Mouse (Mus musculus) mesoderm, embryonic 11.5 days (tissue): ENCODE measurements around the gene Gm49325.

Experiments
- DNase-seq: peaks from one replicate; pipeline ENCODE4 v3.0.0-alpha.2; 2012; ENCODE audit warnings: low read depth, low spot score

The Gm49325 gene

DNA sequence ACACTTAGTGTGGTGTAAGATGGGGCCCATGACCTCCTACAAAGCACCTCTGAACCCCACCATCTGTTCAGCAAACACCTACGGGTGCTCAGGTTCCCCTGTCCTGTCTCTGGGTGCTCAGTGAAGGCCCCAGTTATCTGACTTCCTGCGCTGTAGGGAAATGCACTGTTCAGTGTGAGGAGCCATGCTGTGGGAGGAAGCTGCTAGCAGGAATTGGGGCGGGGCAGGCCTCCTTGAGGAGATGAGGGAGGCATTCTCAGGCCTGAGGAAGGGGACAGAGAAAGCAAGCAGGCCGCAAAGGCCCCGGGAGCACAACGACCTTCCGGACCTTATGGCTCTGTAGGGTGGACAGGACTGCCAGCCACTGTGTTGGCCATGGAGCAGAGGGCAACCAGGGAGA is 16.9 kb upstream of the Gm49325 start:
- no peak for DNase-seq

DNA sequence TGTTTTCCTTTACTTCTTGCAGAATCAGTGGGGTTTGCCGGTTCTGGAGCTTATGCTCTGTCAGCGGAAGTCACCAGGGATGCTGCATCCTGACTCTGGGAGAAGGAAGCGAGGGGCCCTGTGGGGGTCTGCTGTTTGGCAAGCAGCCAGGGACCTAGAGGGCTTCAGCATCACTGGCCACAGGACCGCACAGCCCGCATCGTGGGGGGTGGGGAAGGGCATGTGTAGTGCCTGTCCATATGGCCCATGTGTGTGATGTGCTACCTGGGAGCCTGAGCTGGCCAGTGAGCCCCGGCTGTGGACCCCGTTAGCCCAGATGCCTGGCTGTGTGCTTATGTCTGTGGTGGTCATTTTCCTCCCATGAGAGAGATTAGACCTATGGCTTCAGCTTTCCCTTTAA is 16.2 kb upstream of the Gm49325 start:
- no peak for DNase-seq

DNA sequence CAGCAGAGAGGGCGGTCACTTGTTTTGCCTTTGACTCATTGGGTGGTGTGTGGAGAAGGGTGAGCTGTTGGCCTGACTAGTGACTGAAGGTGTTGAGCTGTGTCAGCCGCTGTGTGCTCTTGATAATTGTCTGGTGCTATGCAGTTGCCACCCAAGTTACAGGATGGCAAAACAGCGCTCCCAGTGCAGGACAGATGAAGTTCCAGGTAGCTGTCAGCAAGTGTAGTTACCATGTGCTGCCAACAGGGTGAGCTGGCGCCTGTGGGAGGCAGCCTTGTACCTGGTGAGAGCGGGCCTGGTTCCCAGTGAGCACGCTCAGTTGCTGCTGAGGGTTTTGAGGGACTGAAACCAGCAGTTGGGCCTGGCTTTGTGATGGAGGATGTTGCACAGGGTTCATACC is 15.2 kb upstream of the Gm49325 start:
- peak; percentile 66 for DNase-seq

DNA sequence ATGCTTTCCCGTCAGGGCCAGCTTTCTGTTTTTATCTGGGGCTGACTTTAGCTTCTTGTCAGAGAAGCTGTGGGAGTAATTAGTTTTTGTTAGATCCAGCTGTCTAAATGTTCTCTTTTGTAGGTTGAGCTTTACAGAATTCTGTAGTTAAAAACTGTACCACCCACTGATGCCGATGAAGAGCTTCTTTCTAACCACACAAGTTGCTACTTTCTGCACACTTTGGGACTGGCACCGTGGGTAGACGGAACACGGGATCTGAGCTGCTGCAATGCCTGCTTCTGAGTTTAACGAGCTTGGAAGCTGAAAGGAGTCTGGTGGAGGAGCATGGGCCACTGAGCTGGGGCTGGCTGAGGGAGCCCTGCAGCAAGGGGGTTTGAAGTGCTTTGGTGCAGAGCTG is 14.5 kb upstream of the Gm49325 start:
- no peak for DNase-seq

DNA sequence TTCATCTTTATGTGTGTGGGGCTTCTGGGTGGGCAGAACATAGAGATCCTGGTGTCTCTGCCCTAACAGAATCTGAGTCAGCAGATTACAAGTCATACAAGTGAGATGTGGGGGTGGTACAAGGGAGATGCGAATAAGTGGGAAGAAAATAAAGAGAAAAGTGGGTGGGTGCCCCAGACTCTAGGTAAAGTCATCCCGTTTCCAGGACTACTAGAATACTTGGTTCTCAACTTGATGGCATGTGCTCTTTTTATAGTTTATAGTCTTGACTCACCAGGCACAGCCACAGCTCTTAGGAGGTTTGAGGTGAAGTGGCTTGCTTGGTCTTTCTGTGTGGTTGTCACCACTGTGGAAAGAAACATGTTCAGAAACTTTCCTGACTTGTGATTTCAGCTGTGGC is 9.9 kb upstream of the Gm49325 start:
- DNase-seq, result no peak

DNA sequence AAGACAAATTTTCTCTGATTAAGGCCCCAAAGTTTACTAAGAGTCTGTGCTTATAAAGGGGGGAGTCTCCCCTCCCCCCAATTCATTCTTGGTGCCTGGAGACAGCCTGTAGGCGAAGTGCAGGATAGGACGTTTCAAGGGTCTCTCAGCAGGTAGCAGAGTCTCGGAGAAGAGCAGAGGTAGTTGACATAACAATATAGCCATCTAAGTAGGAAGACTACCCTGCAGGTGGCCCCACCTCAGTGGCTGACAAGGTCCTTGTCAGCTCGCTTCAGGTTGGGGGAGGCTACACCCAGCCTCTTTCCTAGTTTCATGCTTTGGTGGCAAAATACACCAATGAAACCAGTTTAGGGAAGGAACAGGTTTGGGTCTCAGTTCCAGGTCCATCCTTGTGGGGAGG is 3.0 kb upstream of the Gm49325 start:
- no peak for DNase-seq

DNA sequence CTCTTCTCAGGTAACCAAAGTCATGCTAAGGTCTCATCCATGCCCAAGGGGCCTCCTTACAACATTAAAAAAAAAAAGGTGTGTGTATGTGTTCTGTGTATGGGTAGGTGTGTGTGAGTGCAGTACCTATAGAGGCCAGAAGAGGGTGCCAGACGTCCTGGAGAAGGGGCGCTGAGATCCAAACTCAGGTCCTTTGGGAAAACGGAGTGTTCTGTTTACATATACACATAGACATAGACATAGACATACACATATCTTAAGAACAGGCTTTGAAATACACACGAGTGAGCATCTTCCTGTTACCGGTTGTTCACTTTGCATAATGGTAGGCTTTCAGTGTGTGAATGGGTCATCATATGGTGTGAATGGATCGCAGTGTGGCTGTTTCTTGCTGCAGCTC is 1.9 kb upstream of the Gm49325 start:
- no peak for DNase-seq

DNA sequence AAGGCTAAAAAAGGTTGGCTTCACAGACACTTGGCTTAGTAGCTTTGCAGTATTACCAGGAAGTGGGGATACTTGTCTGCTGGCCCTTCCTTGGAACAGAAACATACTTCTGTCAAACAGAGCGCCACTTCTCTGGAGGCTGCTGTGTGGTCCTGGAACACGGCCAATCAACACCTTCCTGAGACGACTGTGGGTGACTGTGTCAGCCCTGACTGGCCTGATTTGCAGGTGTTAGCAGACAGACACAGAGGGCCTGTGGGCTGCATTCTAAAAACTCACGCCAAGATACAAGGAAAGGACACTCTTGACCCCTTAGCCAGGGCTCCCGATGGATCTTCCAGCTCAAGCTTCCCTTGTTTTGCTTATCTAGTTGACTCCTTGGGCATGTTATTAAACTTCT is 1.0 kb upstream of the Gm49325 start:
- DNase-seq, result no peak

DNA sequence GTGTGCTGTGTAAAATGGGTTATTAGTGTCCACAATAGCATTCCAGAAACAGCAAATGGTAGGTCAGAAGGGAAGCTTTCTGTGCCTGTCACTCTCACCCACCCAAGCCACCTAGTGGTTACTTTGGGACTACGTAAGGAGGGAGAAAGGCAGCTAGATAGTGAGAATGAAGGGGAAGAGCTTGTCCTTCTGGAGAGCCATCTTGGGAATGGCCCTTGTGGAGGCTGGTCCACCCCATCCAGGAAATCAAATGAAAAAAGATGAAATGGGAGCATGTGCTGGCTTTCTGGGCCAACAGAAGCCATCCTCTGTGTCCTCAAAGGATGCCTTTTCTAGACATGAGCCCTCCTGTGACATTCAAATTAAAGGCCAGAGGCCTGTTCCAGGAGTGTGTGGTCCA is 629 bp upstream of the Gm49325 start:
- peak; percentile 58 for DNase-seq

DNA sequence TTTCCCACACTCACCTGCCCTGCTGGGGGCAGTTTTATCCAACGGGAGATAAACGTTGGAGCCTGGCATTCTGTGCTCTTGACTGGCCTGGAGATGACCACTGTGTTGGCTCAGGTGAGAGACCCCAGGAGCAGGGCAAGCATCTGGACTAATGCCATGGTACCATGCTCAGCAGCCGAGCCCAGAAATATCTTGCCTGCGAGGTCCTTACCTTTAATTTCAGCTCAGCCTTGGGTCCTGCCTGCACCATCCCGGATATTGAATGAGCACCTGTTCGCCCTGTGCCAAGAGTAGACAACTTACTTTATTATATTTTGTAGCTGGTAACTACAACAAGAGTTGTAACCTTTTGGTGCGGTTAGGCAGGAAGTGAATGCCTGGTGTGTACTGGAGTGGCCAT is 858 bp downstream of the Gm49325 start:
- DNase-seq, result no peak

DNA sequence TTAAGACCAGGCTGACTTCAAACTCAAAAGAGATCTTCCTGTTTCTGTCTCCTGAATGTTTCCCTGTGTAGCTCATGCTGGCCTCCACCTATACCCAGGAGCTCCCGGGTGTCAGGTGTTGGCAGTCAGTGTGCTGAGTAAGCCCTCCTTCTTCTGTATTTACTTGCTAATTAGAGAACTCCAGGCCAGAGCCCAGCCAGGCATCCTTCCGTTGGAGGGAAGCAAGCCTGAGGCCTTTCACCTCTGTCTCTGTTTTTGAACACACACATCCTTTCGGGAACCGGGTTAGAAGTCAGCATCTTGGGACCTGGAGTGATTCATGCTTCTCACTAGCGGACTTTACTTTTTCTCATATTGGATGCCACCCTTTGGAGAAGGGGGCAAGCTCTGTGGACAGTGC is 1.4 kb downstream of the Gm49325 start:
- no peak for DNase-seq

DNA sequence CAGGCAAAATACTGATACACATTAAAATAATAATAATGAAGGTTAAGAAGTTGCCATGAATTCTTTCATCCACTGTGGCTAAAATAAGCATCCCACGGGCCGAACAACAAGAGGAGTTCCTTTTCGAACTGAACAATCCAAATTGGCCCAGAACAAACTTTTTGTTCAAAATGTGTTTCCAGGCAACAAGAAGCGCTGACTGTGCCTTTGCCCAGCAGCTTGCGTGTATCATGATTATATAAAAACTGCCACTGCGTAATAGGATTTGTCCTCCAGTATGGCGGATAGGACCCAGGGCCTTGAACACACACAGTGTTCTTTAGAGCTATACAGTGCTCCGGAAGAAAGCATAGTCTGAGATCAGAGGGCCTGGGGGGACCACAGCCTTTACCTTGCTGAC is 2.6 kb downstream of the Gm49325 start:
- no peak for DNase-seq

DNA sequence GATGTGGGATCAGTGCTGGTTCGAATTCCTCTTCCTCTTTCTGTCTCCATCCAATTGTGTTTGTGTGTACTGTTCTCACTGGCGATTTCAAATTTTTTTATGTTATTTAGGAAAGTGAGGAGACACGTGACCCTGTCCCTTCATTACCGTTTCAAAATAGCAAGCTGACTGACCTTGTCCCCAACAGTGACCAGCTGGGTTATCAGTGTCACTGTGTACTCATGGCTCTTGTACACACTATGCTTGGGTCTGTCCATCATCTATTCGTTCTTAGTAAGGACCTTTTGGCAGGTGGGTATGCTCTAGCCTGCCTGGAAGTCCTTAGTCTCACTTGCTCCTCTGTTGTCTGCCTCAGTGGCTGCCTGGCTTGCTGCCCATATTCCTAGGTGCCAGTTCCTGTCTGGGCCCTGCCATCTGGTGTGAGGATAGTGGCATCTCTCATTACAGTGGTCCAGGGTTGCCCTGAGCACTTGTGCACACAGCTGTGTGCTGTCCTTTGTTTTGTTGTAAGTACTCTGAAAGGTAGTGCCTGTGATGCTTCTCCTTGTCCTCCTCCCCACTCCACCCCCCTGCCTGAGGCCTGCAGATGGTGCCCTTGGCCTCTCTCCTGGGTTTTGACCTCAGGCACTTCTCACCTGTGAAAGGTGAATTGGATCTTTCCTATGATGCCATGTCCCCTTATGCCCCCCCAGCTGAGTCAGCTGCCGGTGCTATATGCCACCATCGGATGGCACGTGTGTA is 4.4 kb downstream of the Gm49325 start:
- DNase-seq, result no peak

DNA sequence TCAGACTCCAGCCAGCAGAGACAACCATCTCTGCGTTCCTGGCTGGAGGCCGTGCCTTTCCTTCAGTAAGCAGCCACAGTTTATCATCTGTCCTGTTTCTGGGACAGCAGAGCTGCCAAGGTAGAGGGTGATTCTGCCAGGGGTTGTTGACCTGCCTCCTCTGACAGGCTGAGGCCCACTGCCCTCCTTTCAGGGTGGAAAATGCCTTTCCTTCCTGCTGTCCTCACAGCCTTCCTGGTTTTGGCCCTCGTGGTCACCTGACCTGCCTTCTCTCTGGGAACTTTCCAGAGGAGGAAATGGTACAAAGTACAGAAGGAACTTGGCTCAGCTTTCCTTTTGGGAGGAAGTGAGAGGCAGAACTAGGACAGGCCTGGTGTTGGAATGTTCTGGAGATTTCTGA is 7.4 kb downstream of the Gm49325 start:
- no peak for DNase-seq

DNA sequence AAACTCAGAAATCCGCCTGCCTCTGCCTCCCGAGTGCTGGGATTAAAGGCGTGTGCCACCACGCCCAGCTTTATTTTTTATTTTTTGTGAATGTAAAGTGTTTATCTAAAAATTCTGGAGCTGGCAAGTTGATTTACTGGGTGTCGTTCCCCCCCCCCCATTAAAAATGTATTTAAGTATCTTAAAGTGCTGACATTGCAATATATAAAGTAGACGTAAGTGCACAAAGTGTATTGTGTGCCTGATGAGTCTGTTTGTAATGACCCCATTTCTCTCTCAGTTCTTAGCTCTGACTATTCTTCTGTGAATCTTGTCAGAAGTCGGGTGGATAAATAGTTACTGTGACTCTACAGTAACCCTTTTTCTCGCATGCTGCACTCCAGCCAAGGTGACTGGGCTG is 9.7 kb downstream of the Gm49325 start:
- DNase-seq, result no peak

DNA sequence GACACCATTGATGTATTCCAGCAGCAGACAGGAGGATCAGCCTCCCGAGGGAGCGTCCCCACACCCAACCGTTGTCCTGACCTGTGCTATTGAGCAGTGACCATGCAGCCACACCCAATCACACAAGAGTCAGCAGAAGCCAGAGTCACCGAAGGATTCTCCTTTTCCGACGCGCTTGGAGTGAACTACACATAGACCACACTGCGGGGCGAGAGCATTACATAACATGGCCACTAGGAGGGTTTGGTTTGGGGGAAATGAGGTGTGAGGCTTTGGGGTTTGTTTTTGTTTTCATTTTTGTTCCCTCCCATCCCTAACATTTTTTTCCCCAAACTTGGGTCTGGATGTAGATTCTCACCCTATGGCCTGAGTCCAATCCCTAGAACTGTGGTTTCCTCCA is 10.2 kb downstream of the Gm49325 start:
- DNase-seq, result no peak

DNA sequence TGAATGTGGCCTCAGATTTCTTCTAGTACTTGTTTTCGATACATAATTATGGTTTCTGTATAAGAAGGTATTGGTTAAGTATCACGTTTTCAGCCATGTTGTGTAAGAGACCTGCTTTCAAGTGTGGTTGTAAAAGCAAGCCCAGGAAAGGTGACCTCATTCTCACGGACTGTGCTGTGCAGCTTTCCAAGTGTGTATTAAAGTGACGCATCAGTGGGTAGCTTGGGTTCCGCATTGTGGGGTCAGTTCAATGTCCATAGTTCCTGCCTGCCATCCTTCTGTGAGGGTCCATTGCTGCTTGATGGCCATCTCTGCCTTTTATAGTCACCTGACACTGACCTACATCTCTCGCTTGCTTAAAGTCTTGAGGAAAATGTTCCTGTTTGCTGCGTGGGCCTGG is 10.9 kb downstream of the Gm49325 start:
- no peak for DNase-seq

DNA sequence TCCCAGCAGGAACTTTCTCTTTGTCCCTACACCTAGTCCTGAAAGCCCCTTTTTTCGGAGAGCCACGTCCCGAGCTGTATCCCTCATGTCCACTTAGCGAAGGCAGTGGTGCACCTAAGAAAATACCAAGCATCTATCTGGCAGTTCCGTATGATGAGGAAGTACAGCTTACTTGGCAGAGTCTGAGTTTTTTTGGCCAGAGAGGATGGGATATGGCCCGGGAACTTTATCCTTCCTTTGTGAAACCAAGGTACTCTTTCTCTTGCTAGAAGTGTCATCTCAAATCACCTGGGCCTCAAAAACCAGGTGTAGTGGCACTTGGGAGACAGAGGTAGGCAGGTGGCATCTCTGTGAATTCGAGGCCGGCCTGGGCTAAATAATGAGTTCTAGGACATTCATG is 15.5 kb downstream of the Gm49325 start:
- no peak for DNase-seq

DNA sequence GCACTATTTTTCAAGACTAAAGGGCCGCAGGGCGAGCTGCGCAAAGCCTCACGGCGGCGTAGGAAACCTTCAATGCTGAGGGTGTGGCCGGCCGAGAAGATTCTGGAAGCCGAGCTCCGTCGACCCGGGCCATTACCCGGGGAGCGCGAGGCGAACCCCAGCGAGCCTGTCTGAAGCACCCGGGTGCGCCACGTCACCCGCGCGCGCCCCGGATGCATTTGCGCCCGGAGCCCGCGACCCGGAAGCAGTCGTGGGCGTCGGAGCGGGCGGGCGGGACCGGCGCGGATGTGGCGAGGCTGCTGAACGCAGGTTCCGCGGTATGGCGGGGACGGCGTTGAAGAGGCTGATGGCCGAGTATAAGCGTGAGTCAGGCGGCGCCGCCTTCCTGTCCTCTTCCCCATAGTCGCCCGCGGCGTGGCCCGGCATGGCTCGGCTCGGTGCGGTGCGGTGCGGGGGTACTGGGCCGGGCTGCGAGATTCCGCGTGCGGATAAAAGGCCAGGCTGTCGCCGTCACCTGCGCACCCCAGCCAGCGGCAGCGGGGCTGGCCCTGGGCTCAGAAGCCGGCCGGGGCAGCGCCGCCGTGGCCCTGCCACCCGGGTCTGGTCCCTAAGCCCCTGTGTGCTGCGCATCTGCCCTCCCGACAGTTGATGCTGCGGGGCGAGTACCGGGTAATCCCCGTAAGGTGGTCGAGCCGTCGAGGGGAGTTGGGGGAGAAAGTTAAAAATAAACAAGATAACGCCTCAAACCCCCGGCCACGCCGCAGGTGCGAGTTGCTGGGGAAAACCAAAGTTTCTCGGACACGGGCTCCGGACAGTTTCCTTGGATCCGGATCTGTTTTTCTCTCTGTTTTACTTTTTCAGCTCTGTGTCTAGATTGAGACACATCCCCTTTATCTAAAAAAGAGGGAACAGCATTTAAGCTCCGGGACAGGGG is 16.3 kb downstream of the Gm49325 start, which contains the start of gene Ube2g2:
Ube2g2 (plus strand) TSS at position 221 of the 934 bp plus-strand sequence.
- peak; percentile 91 for DNase-seq

DNA sequence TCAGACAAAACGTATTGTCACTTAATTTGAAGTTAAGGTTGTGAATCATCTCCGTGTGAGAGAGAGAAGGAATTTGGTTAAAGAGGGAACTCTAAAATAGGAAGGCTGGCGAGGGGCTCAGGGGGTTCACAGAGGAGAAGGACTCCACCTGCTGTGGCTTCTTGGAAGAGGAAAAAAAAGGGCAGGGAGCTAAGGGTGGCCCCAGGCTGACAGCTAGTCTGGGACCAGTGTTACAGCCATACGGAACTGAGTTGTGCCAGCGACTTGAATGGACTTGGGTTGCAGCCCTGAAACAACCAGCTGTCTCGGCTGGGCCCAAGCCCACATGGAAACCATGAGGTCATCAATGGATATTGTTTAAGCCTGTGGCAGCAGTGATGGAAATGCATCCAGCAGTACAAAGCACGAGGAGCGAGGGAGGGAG is 17.1 kb downstream of the Gm49325 start:
- peak; percentile 47 for DNase-seq

DNA sequence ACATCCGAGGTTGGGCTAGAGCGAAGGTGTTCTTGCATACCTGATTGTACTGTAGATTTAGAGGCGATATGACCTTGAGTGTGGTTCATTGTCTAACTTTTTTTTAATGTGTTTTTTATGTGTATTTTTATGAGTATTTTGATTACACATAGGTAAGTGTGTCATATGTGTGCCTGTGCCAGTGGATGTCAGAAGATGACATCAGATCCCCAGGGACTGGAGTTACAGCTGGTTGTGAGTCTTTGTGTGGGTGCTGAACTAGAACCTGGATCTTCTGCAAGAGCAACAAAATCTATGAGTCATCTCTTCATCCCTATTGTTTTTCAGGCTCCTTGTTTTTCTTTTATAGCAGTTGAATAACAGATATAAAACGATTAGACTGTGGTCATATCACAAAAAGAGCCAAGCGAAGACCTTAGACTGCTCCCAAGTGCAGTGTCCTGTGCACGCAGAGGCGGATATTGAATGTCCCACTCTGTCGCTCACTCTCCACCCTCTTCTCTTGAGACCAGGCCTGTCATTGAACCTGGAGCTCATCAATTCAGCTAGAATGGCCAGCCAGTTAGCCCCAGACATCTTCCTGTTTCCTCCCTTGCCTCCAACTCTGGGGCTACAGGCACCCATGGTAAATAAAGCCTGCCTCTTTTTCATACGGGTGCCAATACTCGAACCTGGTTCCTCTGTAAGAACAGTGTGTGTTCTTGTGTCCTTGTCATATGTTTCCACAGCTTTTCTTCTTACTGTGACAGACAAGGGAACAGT is 17.8 kb downstream of the Gm49325 start:
- no peak for DNase-seq

DNA sequence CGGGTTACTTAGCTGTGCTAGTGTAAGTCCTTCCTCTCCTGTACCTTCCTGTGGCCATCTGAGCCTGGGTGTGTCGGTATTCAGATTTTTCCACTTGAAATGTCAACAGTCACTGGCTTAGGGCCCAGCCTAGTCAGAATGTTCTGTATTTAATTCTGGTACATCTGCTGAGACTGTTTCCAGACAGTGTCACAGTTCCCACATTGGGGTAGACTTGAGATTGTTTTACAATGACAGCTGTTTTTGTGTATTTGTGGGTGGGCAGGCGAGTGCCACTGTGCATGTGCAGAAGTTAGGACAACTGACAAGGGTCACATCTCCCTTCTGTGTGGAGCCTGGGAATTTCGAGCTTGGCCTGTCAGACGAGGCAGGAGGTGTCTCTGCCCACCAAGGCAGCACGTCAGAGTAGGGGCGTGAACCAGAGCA is 18.6 kb downstream of the Gm49325 start:
- DNase-seq, result no peak
